Mouse (Mus musculus) stomach, embryonic 16.5 days (tissue): Measurements from ENCODE around the gene Snrnp48. TPM values are rescaled to one million over a fixed set of nuclear protein-coding genes. Genes with fewer than 3 reads are reported as not detected.

Source experiments
- ATAC-seq: fragments of 200-750 bp; cut with Nextera tagmentation; 2 replicates; pipeline ENCODE4 v1.8.0; 2017; ENCODE audit warnings: moderate number of reproducible peaks, moderate TSS enrichment; ENCODE audit not compliant: insufficient read depth, low FRiP score
- H3K27ac ChIP-seq: fragments of 300-500 bp; sonication (generic); 2 replicates; pipeline ENCODE4 v1.5.1; 2014; ENCODE audit warnings: low read length
- H3K27me3 ChIP-seq: fragments of 300-500 bp; sonication (generic); 2 replicates; pipeline ENCODE4 v1.6.1; 2014; ENCODE audit warnings: low read length, control low read depth, mixed read lengths; ENCODE audit not compliant: control insufficient read depth, insufficient read depth
- H3K36me3 ChIP-seq: fragments of 300-500 bp; sonication (generic); 2 replicates; pipeline ENCODE4 v1.6.1; 2014; ENCODE audit warnings: low read length; ENCODE audit not compliant: control insufficient read depth, insufficient read depth
- H3K4me1 ChIP-seq: fragments of 300-500 bp; sonication (generic); 2 replicates; pipeline ENCODE4 v1.6.1; 2014; ENCODE audit warnings: low read length, control low read depth, mixed read lengths; ENCODE audit not compliant: control insufficient read depth, insufficient read depth
- H3K4me2 ChIP-seq: fragments of 300-500 bp; sonication (generic); 2 replicates; pipeline ENCODE4 v1.6.1; 2014; ENCODE audit warnings: low read depth, low read length, mixed read lengths
- H3K4me3 ChIP-seq: fragments of 300-500 bp; sonication (generic); replicated peaks from 2 replicates; pipeline ENCODE4 v1.5.1; 2014; ENCODE audit warnings: mild to moderate bottlenecking, low read length
- H3K9ac ChIP-seq: fragments of 300-500 bp; sonication (generic); 2 replicates; pipeline ENCODE4 v1.6.1; 2014; ENCODE audit warnings: low read length
- H3K9me3 ChIP-seq: fragments of 300-500 bp; sonication (generic); replicated peaks from 2 replicates; pipeline ENCODE4 v1.6.1; 2016; ENCODE audit warnings: low read length, control low read depth; ENCODE audit not compliant: control insufficient read depth
- WGBS: fragments of 180-500 bp; shearing (Covaris S2); extraction: QIAGEN DNeasy Blood & Tissue Kit; methylation state at CpG from one replicate; pipeline ENCODE4 v1.1.7; 2014; 5-methylcytosine and 5-hydroxymethylcytosine counted together
- polyA plus RNA-seq: library from polyadenylated mRNA; unstranded; fragments of >200 nt; fragmentation: Nextera tagmentation; extraction: Ambion mirVana; gene quantifications from 2 replicates; pipeline ENCODE4 v1.2.1, GENCODE M21; 2015

The Snrnp48 gene
- polyA plus RNA-seq, 1 experiment from 2014 or later = 34.2 TPM

- Histone ChIP-seq H3K4me2 (no peak overlapping the region), H3K9me3 (peaks cover 14% of the 10 kb centered on the region), H3K27me3 (no peaks in the 10 kb centered on the region), H3K4me3 (no peak overlapping the region), H3K27ac (no peak overlapping the region), H3K4me1 (no peaks in the 10 kb centered on the region; the same call in none of the 2 replicates), H3K9ac (no peak overlapping the region), H3K36me3 (peaks cover 14% of the 10 kb centered on the region)
- WGBS = 64% methylated on average over 6 of the region's 6 CpGs
- no peak for ATAC-seq
Observed at GRCm38 (mm10) chr13:38201413-38201812, 3.3 kb upstream of the Snrnp48 start.

- Histone ChIP-seq H3K9me3 (no peaks in the 10 kb centered on the region), H3K4me2 (peak overlapping the region; percentile 71), H3K4me3 (peak overlapping the region; percentile 93), H3K27me3 (no peaks in the 10 kb centered on the region), H3K9ac (no peak overlapping the region), H3K36me3 (no peaks in the 10 kb centered on the region), H3K27ac (no peak overlapping the region), H3K4me1 (peaks cover 6% of the 10 kb centered on the region)
- WGBS = 57% methylated on average over 4 of the region's 4 CpGs
- no peak for ATAC-seq
Observed at GRCm38 (mm10) chr13:38204171-38204570, 567 bp upstream of the Snrnp48 start.

DNA sequence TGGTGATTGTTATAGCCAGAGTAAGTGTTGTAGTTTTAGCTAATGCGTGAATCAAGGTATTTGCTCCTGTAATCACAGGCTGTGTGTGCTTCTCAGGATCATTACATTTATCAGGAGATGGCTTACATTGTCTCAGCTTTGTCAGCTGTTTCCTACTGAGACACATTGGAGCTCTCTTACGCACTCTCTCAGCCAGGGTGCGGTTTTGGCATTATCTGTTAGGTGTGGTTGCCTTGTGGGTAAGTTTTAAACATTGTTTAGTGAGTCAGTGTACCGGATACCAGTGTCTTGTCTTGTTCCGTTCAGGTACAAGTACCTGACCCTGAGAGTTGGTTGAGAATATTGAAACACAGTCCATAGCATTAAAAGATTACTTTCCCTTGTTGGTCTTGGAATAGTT is 6.4 kb downstream of the Snrnp48 start:
- Histone ChIP-seq H3K27me3 (no peaks in the 10 kb centered on the region), H3K9me3 (no peaks in the 10 kb centered on the region), H3K36me3 (peaks cover 20% of the 10 kb centered on the region), H3K4me1 (peaks cover 6% of the 10 kb centered on the region; the same call in 1 of the 2 replicates), H3K4me3 (no peak overlapping the region), H3K27ac (no peak overlapping the region), H3K9ac (no peak overlapping the region), H3K4me2 (no peak overlapping the region)
- 85% methylated on average over 5 of the region's 5 CpGs for WGBS
- no peak for ATAC-seq

DNA sequence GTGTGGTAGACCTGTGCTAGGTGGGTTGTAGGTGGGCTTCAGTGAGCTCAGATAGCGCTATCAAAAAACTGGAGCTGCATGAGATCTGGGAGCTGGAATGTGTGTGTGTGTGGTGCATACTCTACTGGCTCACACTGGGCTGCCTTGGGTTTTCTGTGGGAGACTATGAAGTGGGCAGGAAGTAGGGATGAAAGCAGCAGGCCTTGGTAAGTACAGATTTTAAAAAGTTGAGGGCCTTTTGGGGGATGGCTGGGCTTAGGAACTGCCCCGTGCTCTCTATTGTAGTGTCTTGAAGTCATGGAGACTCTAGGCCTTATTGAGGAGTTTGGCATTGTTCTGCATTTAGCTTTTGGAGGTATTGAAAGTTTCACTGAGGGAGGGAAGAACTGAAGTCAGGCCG is 13.9 kb downstream of the Snrnp48 start:
- Histone ChIP-seq H3K4me2 (no peak overlapping the region), H3K9ac (no peak overlapping the region), H3K27ac (no peak overlapping the region), H3K9me3 (no peaks in the 10 kb centered on the region), H3K4me1 (no peaks in the 10 kb centered on the region), H3K27me3 (no peaks in the 10 kb centered on the region), H3K36me3 (peaks cover 33% of the 10 kb centered on the region), H3K4me3 (no peak overlapping the region)
- ATAC-seq = no peak
- WGBS = 91% methylated on average over 3 of the region's 3 CpGs

GRCm38 (mm10) chr13:38220331-38220730 is 15.6 kb downstream of the Snrnp48 start:
- WGBS = 95% methylated on average over 6 of the region's 6 CpGs
- no peak for ATAC-seq
- no peak overlapping the region for H3K4me2 ChIP-seq
- H3K4me3 ChIP-seq = no peak overlapping the region
- H3K9me3 ChIP-seq = no peaks in the 10 kb centered on the region
- H3K27me3 ChIP-seq = no peaks in the 10 kb centered on the region
- H3K9ac ChIP-seq = no peak overlapping the region
- H3K27ac ChIP-seq = no peak overlapping the region
- H3K36me3 ChIP-seq = peaks cover 34% of the 10 kb centered on the region
- no peaks in the 10 kb centered on the region for H3K4me1 ChIP-seq

DNA sequence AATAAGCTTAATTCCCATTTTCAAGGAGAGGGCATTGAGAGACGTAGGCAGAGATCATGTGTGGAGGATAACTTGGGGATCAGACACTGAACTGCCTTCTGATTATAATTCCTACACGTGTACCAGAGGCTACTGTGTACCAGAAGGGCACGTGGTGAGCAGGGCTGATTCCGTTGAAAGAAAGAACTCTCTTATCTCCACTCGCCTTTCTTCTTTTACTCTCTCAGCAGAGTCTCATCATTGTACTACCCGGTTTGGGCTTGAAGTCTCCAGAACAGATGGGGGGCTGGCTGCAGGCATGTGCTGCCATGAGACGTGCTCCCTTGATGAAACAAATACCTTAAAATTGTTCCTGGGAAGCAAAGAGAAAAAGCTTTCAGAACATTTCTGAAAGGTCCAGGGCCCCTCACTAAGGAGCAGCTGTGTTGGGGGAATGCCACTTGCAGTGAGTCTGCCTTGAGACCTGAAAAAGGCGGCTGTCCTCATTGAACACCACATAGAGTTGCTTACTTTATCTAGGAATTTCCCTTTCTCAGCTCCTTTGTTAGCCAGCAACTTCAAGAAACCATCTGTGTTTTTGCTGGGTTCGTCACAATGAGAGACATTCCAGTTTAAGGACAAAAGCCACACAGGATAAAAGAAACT is 25.6 kb downstream of the Snrnp48 start:
- Histone ChIP-seq H3K9me3 (no peaks in the 10 kb centered on the region), H3K27me3 (no peaks in the 10 kb centered on the region), H3K4me1 (no peaks in the 10 kb centered on the region), H3K36me3 (peaks cover 23% of the 10 kb centered on the region), H3K27ac (no peak overlapping the region), H3K4me2 (no peak overlapping the region), H3K4me3 (no peak overlapping the region), H3K9ac (no peak overlapping the region)
- WGBS = 73% methylated on average over 9 of the region's 9 CpGs
- ATAC-seq = no peak

DNA sequence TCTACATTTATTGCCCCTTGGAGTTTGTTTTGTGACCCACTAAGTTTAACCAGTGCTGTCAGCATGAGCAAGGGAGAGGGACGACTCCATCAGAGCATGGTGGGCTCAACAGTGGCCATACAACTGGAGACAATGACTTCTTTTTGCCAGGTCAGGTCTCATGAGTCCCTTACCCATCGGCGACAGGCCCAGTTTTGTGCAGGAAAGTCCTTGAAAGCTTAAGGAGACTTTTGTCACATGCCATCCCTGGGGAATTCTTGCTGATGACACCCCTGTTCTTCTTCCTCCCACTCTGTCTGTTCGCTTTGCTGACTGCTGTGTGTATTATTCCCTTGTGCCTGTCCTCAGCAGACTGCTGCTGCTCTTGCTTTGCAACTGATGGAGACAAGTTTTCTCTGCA is 27.7 kb downstream of the Snrnp48 start:
- 76% methylated on average over 4 of the region's 4 CpGs for WGBS
- Histone ChIP-seq H3K27me3 (no peaks in the 10 kb centered on the region), H3K4me3 (no peak overlapping the region), H3K9ac (no peak overlapping the region), H3K27ac (no peak overlapping the region), H3K4me2 (no peak overlapping the region), H3K9me3 (no peaks in the 10 kb centered on the region), H3K4me1 (no peaks in the 10 kb centered on the region), H3K36me3 (peaks cover 18% of the 10 kb centered on the region)
- ATAC-seq = no peak

DNA sequence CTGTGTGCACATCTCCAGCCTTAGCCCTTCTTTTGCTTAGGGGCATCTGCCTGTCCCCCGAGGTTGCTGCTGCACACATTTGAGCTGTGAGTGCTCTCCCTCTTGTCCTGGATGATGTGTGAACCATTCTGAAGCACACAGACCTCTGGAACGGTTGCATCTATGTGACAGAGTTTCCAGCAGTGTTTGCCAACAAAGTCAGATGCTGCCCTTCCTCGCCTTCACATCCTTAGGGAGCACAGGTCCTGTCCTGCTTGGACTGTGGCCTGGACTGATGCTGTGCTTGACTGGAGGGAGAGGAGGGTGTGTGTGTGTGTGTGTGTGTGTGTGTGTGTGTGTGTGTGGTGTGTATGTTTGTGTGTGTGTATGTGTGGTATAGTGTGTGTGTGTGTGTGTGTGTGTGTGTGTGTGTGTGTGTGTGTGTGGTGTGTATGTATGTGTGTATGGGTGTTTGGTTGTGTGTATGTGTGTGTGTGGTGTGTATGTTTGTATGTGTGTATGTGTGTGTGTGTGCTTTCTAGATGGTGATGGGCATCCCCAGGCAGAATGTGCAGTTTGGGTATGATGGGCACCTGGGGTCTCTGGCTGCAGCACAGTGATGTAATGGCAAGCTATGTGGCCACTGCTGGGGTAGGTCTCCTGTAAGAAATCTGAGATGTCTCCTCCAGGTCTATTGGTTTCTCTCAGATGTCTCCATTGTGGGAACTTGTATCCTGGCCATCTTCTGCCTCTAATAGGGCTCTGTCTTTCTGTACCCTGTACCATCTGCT is 28.3 kb downstream of the Snrnp48 start:
- Histone ChIP-seq H3K27ac (no peak overlapping the region), H3K36me3 (peaks cover 13% of the 10 kb centered on the region; the same call in 1 of the 2 replicates), H3K4me1 (no peaks in the 10 kb centered on the region), H3K9ac (no peak overlapping the region), H3K9me3 (no peaks in the 10 kb centered on the region), H3K27me3 (no peaks in the 10 kb centered on the region), H3K4me2 (no peak overlapping the region), H3K4me3 (no peak overlapping the region)
- no peak for ATAC-seq
- WGBS = 80% methylated on average over 3 of the region's 3 CpGs

- no peak overlapping the region for H3K27ac ChIP-seq
- no peak overlapping the region for H3K9ac ChIP-seq
- no peak for ATAC-seq
- H3K27me3 ChIP-seq = no peaks in the 10 kb centered on the region
- no peaks in the 10 kb centered on the region for H3K4me1 ChIP-seq
- no peak overlapping the region for H3K4me2 ChIP-seq
- H3K4me3 ChIP-seq = no peak overlapping the region
- 0 out of 2 replicates have a peak, but pooled peaks cover 3% of the 10 kb centered on the region for H3K36me3 ChIP-seq
- WGBS = 77% methylated on average over 5 of the region's 5 CpGs
- H3K9me3 ChIP-seq = no peaks in the 10 kb centered on the region
Observed at GRCm38 (mm10) chr13:38234651-38235050, 29.9 kb downstream of the Snrnp48 start.
